Mouse (Mus musculus) E14TG2a.4 (cell line): ENCODE results near the gene Hdac6.

Source experiments
- CTCF ChIP-seq: conservative IDR thresholded peaks from 2 replicates; pipeline ENCODE4 v1.5.1; 2014; ENCODE audit warnings: low read length
- NANOG ChIP-seq: IDR thresholded peaks from 2 replicates; pipeline ENCODE4 v1.6.1; 2014; ENCODE audit warnings: borderline replicate concordance, low read length, mixed read lengths
- POU5F1 ChIP-seq: IDR thresholded peaks from 2 replicates; pipeline ENCODE4 v1.6.1; 2014; ENCODE audit warnings: low read length, borderline replicate concordance

DNA sequence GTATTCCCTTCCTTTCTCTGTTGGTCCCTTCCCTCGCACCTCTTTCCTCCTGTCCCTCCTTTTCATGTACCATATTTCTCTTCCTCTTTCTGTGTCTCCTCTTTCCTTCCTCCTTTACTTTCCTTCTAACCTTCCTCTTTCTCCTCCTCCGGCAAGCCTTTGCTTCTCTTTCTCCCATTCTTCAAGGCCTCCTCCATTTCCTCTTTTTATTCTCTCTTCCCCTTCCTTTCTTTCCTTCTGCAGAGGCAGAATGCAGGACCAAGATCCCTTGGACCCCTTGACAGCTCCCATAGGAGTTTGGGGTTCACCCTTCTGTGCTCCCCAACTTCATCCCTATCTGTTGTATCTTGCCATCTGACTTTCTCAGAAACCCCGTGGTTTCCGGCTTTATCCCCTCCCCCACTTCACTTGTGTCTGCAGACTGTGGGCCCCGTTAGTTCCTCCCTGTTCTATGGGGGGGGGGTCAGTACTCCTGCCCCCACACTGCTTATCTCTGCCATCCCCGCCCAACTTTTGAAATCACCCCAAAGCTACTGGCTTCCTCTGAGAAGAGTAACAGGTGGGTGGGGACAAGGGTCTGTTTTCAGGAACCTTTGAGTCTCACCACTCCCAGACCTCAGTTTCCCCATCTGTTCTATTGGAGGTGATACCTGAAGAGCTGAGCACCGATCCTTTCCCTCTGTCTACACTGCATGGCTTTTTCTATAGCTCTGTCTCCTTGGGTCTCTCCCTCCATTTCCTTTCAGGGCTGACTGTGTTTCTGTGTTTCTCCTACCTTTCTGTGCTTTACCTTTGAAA is 16.3 kb upstream of the Hdac6 start:
- TF ChIP-seq CTCF = no peak
- no peak for TF ChIP-seq POU5F1
- TF ChIP-seq NANOG = no peak
